Mouse (Mus musculus) hindbrain, postnatal 0 days (tissue): ENCODE measurements around the gene Rapgef2. TPM values are rescaled to one million over a fixed set of nuclear protein-coding genes. Genes with fewer than 3 reads are reported as not detected.

Experiments
- ATAC-seq: fragments of 200-750 bp; cut with Nextera tagmentation; 2 replicates; pipeline ENCODE4 v1.8.0; 2017; ENCODE audit warnings: mild to moderate bottlenecking, moderate TSS enrichment, moderate library complexity
- DNase-seq: peaks from one replicate; pipeline ENCODE4 v3.0.0-alpha.2; 2015; ENCODE audit warnings: low spot score
- H3K27ac ChIP-seq: fragments of 300-500 bp; sonication (generic); 2 replicates; pipeline ENCODE4 v1.5.1; 2014; ENCODE audit warnings: mild to moderate bottlenecking
- H3K27me3 ChIP-seq: fragments of 300-500 bp; sonication (generic); 2 replicates; pipeline ENCODE4 v1.6.1; 2014; ENCODE audit warnings: low read length, mixed read lengths; ENCODE audit not compliant: insufficient read depth
- H3K36me3 ChIP-seq: fragments of 300-500 bp; sonication (generic); 2 replicates; pipeline ENCODE4 v1.6.1; 2014; ENCODE audit warnings: low read length, mixed read lengths; ENCODE audit not compliant: insufficient read depth
- H3K4me1 ChIP-seq: fragments of 300-500 bp; sonication (generic); 2 replicates; pipeline ENCODE4 v1.6.1; 2014; ENCODE audit warnings: antibody characterized with exemption, low read length, mixed read lengths; ENCODE audit not compliant: insufficient read depth
- H3K4me2 ChIP-seq: fragments of 300-500 bp; sonication (generic); 2 replicates; pipeline ENCODE4 v1.6.1; 2014; ENCODE audit warnings: low read depth, mild to moderate bottlenecking, low read length, moderate library complexity, mixed read lengths
- H3K4me3 ChIP-seq: fragments of 300-500 bp; sonication (generic); 2 replicates; pipeline ENCODE4 v1.5.1; 2014; ENCODE audit warnings: low read length
- H3K9ac ChIP-seq: fragments of 300-500 bp; sonication (generic); replicated peaks from 2 replicates; pipeline ENCODE4 v1.6.1; 2014; ENCODE audit warnings: mild to moderate bottlenecking, low read length, moderate library complexity, mixed read lengths
- H3K9me3 ChIP-seq: fragments of 300-500 bp; sonication (generic); 2 replicates; pipeline ENCODE4 v1.6.1; 2016; ENCODE audit warnings: low read length, mixed read lengths
- CTCF ChIP-seq: IDR thresholded peaks from 2 replicates; pipeline ENCODE4 v1.5.1; 2016; ENCODE audit warnings: antibody characterized with exemption, control low read depth, low read depth
- WGBS: fragments of 180-500 bp; shearing (Covaris S2); extraction: QIAGEN DNeasy Blood & Tissue Kit; methylation state at CpG from one replicate; pipeline ENCODE4 v1.1.7; 2014; 5-methylcytosine and 5-hydroxymethylcytosine counted together
- polyA plus RNA-seq: library from polyadenylated mRNA; unstranded; fragments of >200 nt; fragmentation: Nextera tagmentation; extraction: Ambion mirVana; gene quantifications from 2 replicates; pipeline ENCODE4 v1.2.1, GENCODE M21; 2015
- total RNA-seq: library from RNA; depleted of rRNA; stranded (reverse); fragments of >200 nt; gene quantifications from 2 replicates; pipeline ENCODE4 v1.2.3, GENCODE M21; 2014

Rapgef2 gene
- total and polyA plus RNA-seq, 2 experiments from 2014 or later: 8.8 to 49.8 TPM

DNA sequence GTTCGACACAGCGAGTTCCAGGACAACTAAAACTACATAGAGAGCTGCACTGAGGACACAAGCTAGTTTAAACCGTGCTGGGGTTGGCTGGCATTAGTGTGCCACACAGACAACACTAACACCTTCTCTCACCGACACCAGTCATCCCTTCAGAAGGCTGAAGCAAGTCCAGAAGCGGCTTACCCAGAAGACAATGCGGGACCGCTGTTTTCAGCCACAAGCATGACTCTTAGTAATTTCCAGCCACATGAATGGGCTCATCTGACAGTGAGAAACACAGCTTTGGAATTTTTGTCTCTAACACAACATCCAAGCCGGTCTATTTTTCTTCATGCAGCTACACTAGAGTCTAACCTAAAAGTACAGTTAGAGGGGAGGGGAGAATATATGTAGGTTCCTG, 16.4 kb downstream of the Rapgef2 start:
- no peak for ATAC-seq
- no peak for DNase-seq
- no peak overlapping the region for H3K4me3 ChIP-seq
- H3K27ac ChIP-seq: no peak overlapping the region
- H3K4me2 ChIP-seq: no peak overlapping the region
- H3K4me1 ChIP-seq: peaks cover 4% of the 10 kb centered on the region; the same call in 1 of the 2 replicates
- H3K9ac ChIP-seq: no peak overlapping the region
- H3K36me3 ChIP-seq: no peaks in the 10 kb centered on the region
- H3K27me3 ChIP-seq: no peaks in the 10 kb centered on the region
- H3K9me3 ChIP-seq: no peaks in the 10 kb centered on the region
- 82% methylated on average over 8 of the region's 8 CpGs for WGBS
- TF ChIP-seq CTCF: no peak

DNA sequence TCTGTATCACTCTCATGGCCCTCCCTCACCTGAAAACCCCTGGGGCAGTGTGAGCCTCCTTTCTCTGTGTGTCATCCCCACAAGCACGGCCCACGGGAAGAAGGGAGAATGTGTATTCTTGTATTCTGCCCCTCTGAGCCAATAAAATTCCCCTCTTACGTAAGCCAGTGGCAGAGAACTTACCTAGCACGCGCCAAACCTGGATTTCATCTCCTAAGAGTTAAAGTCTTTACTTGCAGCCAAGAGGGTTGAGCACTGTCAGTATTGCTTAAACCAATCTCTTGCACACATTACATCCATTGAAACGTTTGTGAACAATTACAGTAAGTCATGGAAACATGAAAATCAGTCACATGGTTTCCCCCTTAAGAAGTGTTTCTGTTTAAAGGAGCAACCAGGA, 19.3 kb downstream of the Rapgef2 start:
- H3K9me3 ChIP-seq: no peaks in the 10 kb centered on the region
- no peaks in the 10 kb centered on the region for H3K27me3 ChIP-seq
- no peak overlapping the region for H3K27ac ChIP-seq
- H3K36me3 ChIP-seq: no peaks in the 10 kb centered on the region
- no peak for TF ChIP-seq CTCF
- DNase-seq (no peak), ATAC-seq (no peak)
- WGBS: 85% methylated on average over 6 of the region's 6 CpGs
- peaks cover 4% of the 10 kb centered on the region; the same call in 1 of the 2 replicates for H3K4me1 ChIP-seq
- no peak overlapping the region for H3K9ac ChIP-seq
- H3K4me3 ChIP-seq: no peak overlapping the region
- H3K4me2 ChIP-seq: no peak overlapping the region

DNA sequence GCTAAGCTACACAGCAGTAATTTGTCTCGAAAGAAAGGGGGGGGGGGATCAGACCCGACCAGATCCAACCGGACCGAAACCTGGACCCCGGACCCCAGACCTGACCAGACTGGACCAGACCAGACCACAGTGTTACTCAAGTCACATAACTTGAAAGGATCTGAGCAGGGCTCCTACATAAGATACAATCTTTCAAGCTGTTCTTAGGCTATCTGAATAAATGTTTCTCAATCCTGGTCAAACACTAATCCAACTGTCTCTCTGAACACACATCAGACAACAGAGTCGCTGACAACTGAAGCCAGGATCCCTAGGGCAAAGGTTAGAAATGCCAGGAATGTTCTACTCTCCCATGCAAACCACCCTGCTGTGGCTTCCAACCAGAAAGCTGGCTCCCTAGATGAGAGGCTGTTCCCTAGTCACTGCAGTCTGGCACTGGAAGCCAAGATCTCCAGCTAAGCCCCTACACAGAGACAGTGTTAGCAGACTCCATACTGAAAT, 24.5 kb downstream of the Rapgef2 start:
- Histone ChIP-seq H3K4me1 (no peaks in the 10 kb centered on the region), H3K36me3 (no peaks in the 10 kb centered on the region), H3K27ac (no peak overlapping the region), H3K9ac (no peak overlapping the region), H3K4me2 (no peak overlapping the region), H3K4me3 (no peak overlapping the region), H3K9me3 (no peaks in the 10 kb centered on the region), H3K27me3 (no peaks in the 10 kb centered on the region)
- no peak for TF ChIP-seq CTCF
- DNase-seq (no peak), ATAC-seq (no peak)
- WGBS: 79% methylated on average over 6 of the region's 6 CpGs

DNA sequence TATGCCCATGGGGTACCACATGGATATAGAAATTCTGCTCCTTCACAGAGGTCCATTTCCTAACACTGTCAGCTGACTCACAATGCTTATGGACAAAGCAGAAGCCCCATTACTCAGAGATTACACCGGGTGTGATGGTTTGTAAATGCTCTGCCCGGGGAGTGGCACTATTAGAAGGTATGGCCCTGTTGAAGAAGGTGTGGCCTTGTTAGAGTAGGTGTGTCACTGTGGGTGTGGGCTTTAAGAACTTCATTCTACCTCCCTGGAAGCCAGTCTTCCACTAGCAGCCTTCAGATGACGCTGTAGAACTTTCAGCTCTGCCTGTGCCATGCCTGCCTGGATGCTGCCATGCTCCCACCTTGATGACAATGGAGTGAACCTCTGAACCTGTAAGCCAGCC, 32.3 kb downstream of the Rapgef2 start:
- no peak for ATAC-seq
- Histone ChIP-seq H3K36me3 (no peaks in the 10 kb centered on the region), H3K4me3 (no peak overlapping the region), H3K4me1 (no peaks in the 10 kb centered on the region), H3K9ac (no peak overlapping the region), H3K4me2 (no peak overlapping the region), H3K9me3 (no peaks in the 10 kb centered on the region), H3K27ac (no peak overlapping the region), H3K27me3 (no peaks in the 10 kb centered on the region)
- DNase-seq: no peak
- 97% methylated on average over 3 of the region's 3 CpGs for WGBS
- no peak for TF ChIP-seq CTCF

- Histone ChIP-seq H3K9ac (no peak overlapping the region), H3K36me3 (no peaks in the 10 kb centered on the region), H3K4me3 (no peak overlapping the region), H3K9me3 (no peaks in the 10 kb centered on the region), H3K4me1 (no peaks in the 10 kb centered on the region), H3K27ac (no peak overlapping the region), H3K4me2 (no peak overlapping the region), H3K27me3 (no peaks in the 10 kb centered on the region)
- 63% methylated on average over 9 of the region's 9 CpGs for WGBS
- DNase-seq (no peak), ATAC-seq (no peak)
- TF ChIP-seq CTCF: no peak
Observed at GRCm38 (mm10) chr3:79253416-79253815, 32.9 kb downstream of the Rapgef2 start.

DNA sequence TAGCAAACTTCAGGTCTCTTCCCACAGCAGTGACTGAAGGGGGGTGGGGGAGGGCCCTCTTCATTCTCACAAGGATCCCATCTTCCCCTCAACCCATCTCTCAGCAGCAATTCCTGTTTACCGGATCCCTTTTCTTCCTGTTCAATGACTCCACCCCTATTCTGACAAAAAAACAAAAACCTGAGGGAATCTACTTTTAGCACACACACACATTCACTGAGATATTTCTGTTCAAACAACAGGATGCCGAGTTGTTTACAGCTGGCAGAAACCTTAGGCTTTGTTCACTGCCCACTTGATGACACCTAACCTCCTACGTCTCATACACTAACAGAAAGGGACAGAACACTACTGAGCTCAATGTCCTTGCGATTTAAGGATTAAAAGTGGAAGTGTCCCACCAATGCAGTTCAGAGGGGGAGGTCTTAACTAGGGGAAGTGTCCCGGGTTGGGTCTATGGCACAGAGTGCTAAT, 33.4 kb downstream of the Rapgef2 start:
- Histone ChIP-seq H3K9ac (no peak overlapping the region), H3K4me2 (no peak overlapping the region), H3K4me1 (no peaks in the 10 kb centered on the region), H3K9me3 (no peaks in the 10 kb centered on the region), H3K27me3 (no peaks in the 10 kb centered on the region), H3K4me3 (no peak overlapping the region), H3K27ac (no peak overlapping the region), H3K36me3 (no peaks in the 10 kb centered on the region)
- DNase-seq: no peak
- no peak for TF ChIP-seq CTCF
- WGBS: 55% methylated on average over 5 of the region's 5 CpGs
- no peak for ATAC-seq

DNA sequence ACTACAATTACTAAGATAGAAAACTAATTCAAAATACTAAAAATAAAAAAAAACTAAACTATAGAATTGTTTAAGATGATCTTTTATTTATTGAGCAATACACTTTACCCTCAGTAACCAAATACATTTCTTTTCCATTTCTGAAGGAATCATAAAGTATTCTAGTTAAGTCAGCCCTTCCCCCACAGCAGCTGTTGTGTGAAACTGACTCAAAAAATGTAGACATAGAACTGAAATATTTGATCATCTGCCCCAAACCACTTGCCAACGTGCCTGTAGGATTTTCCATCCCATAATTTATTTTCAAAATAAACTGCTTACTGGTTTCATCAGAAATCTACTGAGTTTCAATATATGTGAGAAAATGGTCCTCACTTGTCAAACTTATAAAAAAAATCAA, 36.4 kb downstream of the Rapgef2 start:
- 55% methylated on average over 1 of the region's 1 CpGs for whole genome bisulfite sequencing
- Histone ChIP-seq H3K4me2 (no peak overlapping the region), H3K9me3 (no peaks in the 10 kb centered on the region), H3K27me3 (no peaks in the 10 kb centered on the region), H3K9ac (no peak overlapping the region), H3K4me1 (no peaks in the 10 kb centered on the region), H3K27ac (no peak overlapping the region), H3K36me3 (no peaks in the 10 kb centered on the region), H3K4me3 (no peak overlapping the region)
- ATAC-seq (no peak), DNase-seq (no peak)
- no peak for TF ChIP-seq CTCF
